Mouse (Mus musculus) liver, embryonic 14.5 days (tissue): ENCODE data around the gene Filip1l. TPM values are rescaled to one million over a fixed set of nuclear protein-coding genes. Genes with fewer than 3 reads are reported as not detected.

Source experiments
- ATAC-seq: fragments of 200-750 bp; cut with Nextera tagmentation; 2 replicates; pipeline ENCODE4 v1.8.0; 2017; ENCODE audit warnings: moderate number of reproducible peaks, mild to moderate bottlenecking, moderate library complexity; ENCODE audit not compliant: insufficient read depth
- DNase-seq, 3 experiments: peaks; one replicate each; pipeline ENCODE4 v3.0.0-alpha.2; 2012 to 2013; ENCODE audit warnings: low read depth in 3 of 3, low spot score in 3 of 3
- H3K27ac ChIP-seq: fragments of 300-500 bp; sonication (generic); 2 replicates; pipeline ENCODE4 v1.5.1; 2014; ENCODE audit warnings: moderate library complexity, mild to moderate bottlenecking, control low read depth, inconsistent platforms
- H3K27me3 ChIP-seq: fragments of 300-500 bp; sonication (generic); 2 replicates; pipeline ENCODE4 v1.6.1; 2014; ENCODE audit warnings: mild to moderate bottlenecking, low read length, moderate library complexity; ENCODE audit not compliant: control insufficient read depth, insufficient read depth
- H3K36me3 ChIP-seq: fragments of 300-500 bp; sonication (generic); replicated peaks from 2 replicates; pipeline ENCODE4 v1.6.1; 2014; ENCODE audit warnings: low read depth; ENCODE audit not compliant: control insufficient read depth, insufficient read depth
- H3K4me1 ChIP-seq, 2 experiments: fragments of 200-500 bp in 1 of 2; fragments of 300-500 bp in 1 of 2; sonication (generic) in 1 of 2; replicated peaks; 2 replicates each; pipeline ENCODE4 v1.6.1; 2012 to 2014; ENCODE audit warnings: antibody characterized with exemption in 1 of 2, inconsistent platforms in 1 of 2, low read length in 1 of 2; ENCODE audit not compliant: control insufficient read depth in 2 of 2, insufficient read depth in 2 of 2
- H3K4me2 ChIP-seq: fragments of 300-500 bp; sonication (generic); 2 replicates; pipeline ENCODE4 v1.6.1; 2014; ENCODE audit warnings: low read depth, mild to moderate bottlenecking, control low read depth, moderate library complexity
- H3K4me3 ChIP-seq, 2 experiments: fragments of 200-500 bp in 1 of 2; fragments of 300-500 bp in 1 of 2; sonication (generic) in 1 of 2; 2 replicates each; pipeline ENCODE4 v1.5.1; 2012 to 2014; ENCODE audit warnings: low read depth in 2 of 2, low read length in 2 of 2, mild to moderate bottlenecking in 2 of 2, control low read depth in 1 of 2, inconsistent platforms in 1 of 2, moderate library complexity in 1 of 2; ENCODE audit not compliant: insufficient read depth in 1 of 2
- H3K9ac ChIP-seq: fragments of 300-500 bp; sonication (generic); replicated peaks from 2 replicates; pipeline ENCODE4 v1.6.1; 2014; ENCODE audit warnings: mild to moderate bottlenecking, control low read depth, moderate library complexity
- H3K9me3 ChIP-seq: fragments of 300-500 bp; sonication (generic); 2 replicates; pipeline ENCODE4 v1.6.1; 2016; ENCODE audit warnings: low read length, mixed read lengths; ENCODE audit not compliant: control insufficient read depth
- CTCF ChIP-seq: IDR thresholded peaks from 2 replicates; pipeline ENCODE4 v1.5.1; 2016; ENCODE audit warnings: antibody characterized with exemption, low read depth, control low read depth
- EP300 ChIP-seq: IDR thresholded peaks from 2 replicates; pipeline ENCODE4 v1.6.1; 2016; ENCODE audit warnings: antibody characterized with exemption, low read depth
- WGBS: fragments of 180-500 bp; shearing (Covaris S2); extraction: QIAGEN DNeasy Blood & Tissue Kit; methylation state at CpG from one replicate; pipeline ENCODE4 v1.1.7; 2014; ENCODE audit not compliant: insufficient replicate concordance; 5-methylcytosine and 5-hydroxymethylcytosine counted together
- polyA plus RNA-seq, 2 experiments: library from polyadenylated mRNA; depleted of rRNA in 1 of 2; stranded (reverse) in 1 of 2; unstranded in 1 of 2; fragments of >200 nt; fragmentation: Nextera tagmentation in 1 of 2; extraction: Ambion mirVana in 1 of 2; gene quantifications; 2 replicates each; pipeline versions ENCODE4 v1.2.1 to v1.2.3; 2012 to 2014

The Filip1l gene
- polyA plus RNA-seq, 2 experiments, result 2.1 to 3.3 TPM

DNA sequence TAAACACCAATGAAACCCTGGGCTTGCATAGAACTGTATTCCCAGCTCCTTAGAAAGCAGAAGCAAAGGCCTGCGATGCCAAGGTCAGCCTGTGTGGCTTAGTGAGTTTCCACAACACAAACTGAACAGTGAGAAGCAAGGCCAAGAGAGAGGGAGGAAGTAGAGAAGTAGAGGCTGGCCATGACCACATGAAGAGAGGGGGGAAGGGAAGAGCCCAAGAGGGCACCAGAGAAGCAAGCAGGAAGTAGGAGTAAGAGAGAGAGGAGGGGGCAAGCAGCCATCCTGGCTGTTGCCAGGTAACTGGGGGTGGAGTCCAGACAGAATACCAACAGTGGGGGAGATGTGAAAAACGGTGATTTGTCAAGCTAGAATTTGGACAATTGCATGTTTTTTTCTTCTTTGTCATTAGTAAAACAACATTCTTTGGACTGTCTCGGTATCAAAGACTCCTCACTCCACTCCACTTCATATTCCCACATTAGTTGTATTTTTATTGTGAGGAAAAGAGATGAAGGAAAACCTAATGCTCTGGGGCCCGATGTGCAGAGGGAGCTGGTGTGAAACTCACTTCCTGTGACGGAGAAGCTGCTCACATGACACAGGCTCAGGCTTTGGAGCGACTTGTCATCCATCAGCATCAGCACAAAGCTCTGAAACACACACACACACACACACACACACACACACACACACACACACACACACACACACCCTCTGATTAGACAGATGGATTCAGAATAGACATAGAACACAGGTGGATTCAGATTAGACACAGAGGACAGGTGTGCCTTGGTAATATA is 70.3 kb downstream of the Filip1l start:
- Histone ChIP-seq H3K36me3 (no peaks in the 10 kb centered on the region), H3K4me3 (no peak overlapping the region), H3K4me1 (peaks cover 0 to 3% of the 10 kb centered on the region in 2 experiments; a peak in 1 of 4 replicates), H3K4me2 (no peak overlapping the region), H3K27me3 (no peaks in the 10 kb centered on the region), H3K27ac (no peak overlapping the region), H3K9ac (no peak overlapping the region), H3K9me3 (no peaks in the 10 kb centered on the region)
- no peak for DNase-seq
- ATAC-seq, result no peak
- WGBS, result 24% methylated on average over 6 of the region's 6 CpGs
- TF ChIP-seq CTCF (no peak), EP300 (no peak)

DNA sequence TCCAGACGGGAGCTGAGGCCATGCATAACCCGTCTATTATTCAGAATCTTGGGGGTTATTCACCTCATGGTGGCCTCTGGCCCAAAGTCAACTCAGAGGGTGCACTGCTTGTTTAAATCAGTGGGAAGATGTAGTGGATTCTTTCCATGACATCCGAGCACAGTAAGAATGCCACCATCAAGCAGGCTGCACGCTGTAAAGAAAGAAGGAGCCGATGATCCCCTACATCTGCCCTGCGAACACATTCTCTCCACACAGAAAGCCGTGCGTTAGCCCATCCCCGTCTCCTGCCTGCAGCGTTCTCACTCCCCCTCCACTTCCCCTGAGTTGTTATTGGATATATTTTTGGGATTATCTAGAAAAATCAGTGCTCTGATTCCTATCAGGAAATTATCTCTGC is 73.8 kb downstream of the Filip1l start:
- 71% methylated on average over 10 of the region's 10 CpGs for WGBS
- no peak for ATAC-seq
- no peak for TF ChIP-seq EP300
- TF ChIP-seq CTCF, result no peak

DNA sequence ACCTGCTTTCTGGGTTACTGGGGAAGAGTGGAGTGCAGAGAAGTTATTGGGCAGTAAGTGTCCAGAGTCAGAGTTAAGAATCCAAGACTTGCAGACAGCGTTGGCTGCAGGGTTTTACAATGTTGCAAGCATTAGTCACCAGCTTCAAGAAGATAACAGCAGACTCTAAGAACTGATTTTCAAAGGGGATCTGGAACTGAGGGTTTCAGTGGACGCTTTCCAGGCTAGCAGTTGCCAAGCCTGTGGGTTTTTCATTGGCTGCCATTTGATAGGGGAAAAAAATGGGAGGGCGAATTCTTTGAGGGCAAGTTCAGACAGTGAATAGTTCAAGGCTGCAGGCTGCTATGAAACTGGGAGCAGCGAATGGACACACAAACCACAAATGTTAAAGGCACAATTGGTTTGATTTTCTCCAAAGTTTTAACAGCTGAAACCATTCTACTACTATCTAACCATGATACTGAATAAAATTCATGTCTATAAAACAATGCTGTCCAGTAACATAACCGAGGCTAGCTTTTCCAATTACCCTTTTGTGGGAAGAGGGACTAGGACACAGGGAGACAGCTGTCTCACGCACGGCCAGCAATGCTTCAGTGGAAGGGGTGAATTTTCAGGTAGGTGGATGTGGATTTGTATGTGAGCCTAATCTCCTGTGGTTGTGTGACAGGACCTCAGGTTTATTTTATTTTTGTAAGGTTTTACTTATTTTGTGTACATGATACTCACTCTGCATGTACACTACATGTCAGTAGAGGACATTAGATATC is 74.8 kb downstream of the Filip1l start:
- Histone ChIP-seq H3K27me3 (no peaks in the 10 kb centered on the region), H3K4me2 (no peak overlapping the region), H3K36me3 (no peaks in the 10 kb centered on the region), H3K27ac (no peak overlapping the region), H3K9ac (no peak overlapping the region), H3K4me3 (no peak overlapping the region), H3K4me1 (no peaks in the 10 kb centered on the region; a peak in 1 of 4 replicates), H3K9me3 (no peaks in the 10 kb centered on the region)
- ATAC-seq, result no peak
- no peak for DNase-seq
- no peak for TF ChIP-seq CTCF
- TF ChIP-seq EP300, result no peak
- 66% methylated on average over 7 of the region's 7 CpGs for WGBS

More for the DNA sequence above, 73.8 kb downstream of the Filip1l start:
- no peaks in the 10 kb centered on the region for H3K9me3 ChIP-seq
- H3K4me3 ChIP-seq, result no peak overlapping the region
- no peak overlapping the region for H3K9ac ChIP-seq
- no peaks in the 10 kb centered on the region for H3K36me3 ChIP-seq
- no peaks in the 10 kb centered on the region; a peak in 1 of 4 replicates for H3K4me1 ChIP-seq
- H3K27me3 ChIP-seq, result no peaks in the 10 kb centered on the region
- DNase-seq, result no peak
- H3K4me2 ChIP-seq, result no peak overlapping the region
- H3K27ac ChIP-seq, result no peak overlapping the region

DNA sequence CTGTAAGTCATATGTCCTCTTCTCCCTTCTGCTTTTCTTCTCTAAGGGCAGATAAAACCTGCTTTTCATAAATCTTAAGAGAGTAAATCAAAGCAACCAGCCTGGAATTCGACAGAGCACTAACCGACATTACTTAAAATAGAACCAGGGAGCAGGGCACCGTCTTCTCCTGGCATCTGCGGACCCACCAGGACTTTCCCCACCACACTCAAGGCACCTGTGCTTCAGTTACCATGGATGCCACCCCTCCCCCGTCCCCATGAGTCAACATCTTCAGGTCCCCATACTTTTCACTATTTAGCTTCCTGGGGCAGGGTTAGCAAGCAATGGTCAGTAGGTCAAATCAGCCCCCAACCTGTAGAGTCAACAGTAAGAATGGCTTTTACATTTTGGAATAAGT is 76.1 kb downstream of the Filip1l start:
- DNase-seq, result no peak
- WGBS, result 72% methylated on average over 5 of the region's 5 CpGs
- no peak for TF ChIP-seq CTCF
- TF ChIP-seq EP300, result no peak

DNA sequence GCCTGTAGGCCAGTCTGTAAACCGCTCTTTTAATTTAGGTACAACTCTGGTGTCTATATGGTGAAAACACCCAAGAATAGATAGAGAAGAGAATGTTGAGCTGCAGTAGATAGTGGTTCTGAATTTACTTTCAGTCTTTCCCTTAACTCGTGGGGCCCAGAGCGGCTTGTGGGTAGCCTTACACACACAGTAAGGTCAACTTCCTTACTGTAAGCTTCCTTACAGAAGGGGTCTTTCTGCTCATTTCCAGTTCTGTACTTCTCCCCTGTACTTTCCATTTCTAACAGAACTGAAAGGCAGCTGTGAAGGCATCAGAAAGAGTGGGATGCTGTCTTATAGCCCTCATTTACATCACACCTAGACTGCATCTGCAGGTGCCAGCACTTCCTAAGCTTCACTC is 78.4 kb downstream of the Filip1l start:
- 54% methylated on average over 3 of the region's 3 CpGs for WGBS
- Histone ChIP-seq H3K27me3 (no peaks in the 10 kb centered on the region), H3K4me1 (no peaks in the 10 kb centered on the region; a peak in 1 of 4 replicates), H3K4me3 (no peak overlapping the region), H3K36me3 (no peaks in the 10 kb centered on the region), H3K27ac (no peak overlapping the region), H3K9me3 (no peaks in the 10 kb centered on the region), H3K4me2 (no peak overlapping the region), H3K9ac (no peak overlapping the region)
- no peak for TF ChIP-seq EP300
- ATAC-seq (no peak), DNase-seq (no peak)

More for the DNA sequence above, 76.1 kb downstream of the Filip1l start:
- no peak overlapping the region for H3K9ac ChIP-seq
- no peak overlapping the region for H3K4me2 ChIP-seq
- no peaks in the 10 kb centered on the region for H3K36me3 ChIP-seq
- H3K4me1 ChIP-seq, result no peaks in the 10 kb centered on the region; a peak in 1 of 4 replicates
- H3K27me3 ChIP-seq, result no peaks in the 10 kb centered on the region
- H3K27ac ChIP-seq, result no peak overlapping the region
- no peak for ATAC-seq
- no peaks in the 10 kb centered on the region for H3K9me3 ChIP-seq
- no peak overlapping the region for H3K4me3 ChIP-seq
